Mouse (Mus musculus) embryonic fibroblast, embryonic 13.5 days (primary cell): ENCODE measurements around the gene Edn2.

Source experiments
- CTCF ChIP-seq: IDR thresholded peaks from 2 replicates; pipeline ENCODE4 v1.5.1; 2011; ENCODE audit warnings: mild to moderate bottlenecking, control low read depth, low read length, moderate library complexity, borderline replicate concordance; ENCODE audit not compliant: insufficient read depth
- POLR2A ChIP-seq: IDR thresholded peaks from 2 replicates; pipeline ENCODE4 v1.6.1; 2011; ENCODE audit warnings: low read depth, mild to moderate bottlenecking, control low read depth, low read length, moderate library complexity

- TF ChIP-seq CTCF (no peak), POLR2A (no peak)
These were observed 18.1 kb downstream of the Edn2 start for GRCm38 (mm10) chr4:120179123-120179522.
